Mouse (Mus musculus): Measurements from ENCODE around the gene Samsn1.

Gene Samsn1

GRCm38 (mm10) chr16:76022181-76022580 is at the start of gene Samsn1:
Gene Samsn1, minus strand, starts transcription at chr16:76022281.
- DNase-seq (ENCODE audit: low read depth) = no peak

GRCm38 (mm10) chr16:76066082-76066635 is 44.1 kb upstream of the Samsn1 start:
- no peak for DNase-seq (ENCODE audit: low read depth)

- DNase-seq (ENCODE audit: low read depth) = no peak
Measured at GRCm38 (mm10) chr16:76054976-76055375, 32.9 kb upstream of the Samsn1 start.

- DNase-seq (ENCODE audit: low read depth) = no peak
Measured at GRCm38 (mm10) chr16:76054079-76054478, 32.0 kb upstream of the Samsn1 start.

- DNase-seq (ENCODE audit: low read depth) = no peak
Measured at GRCm38 (mm10) chr16:76053537-76053936, 31.5 kb upstream of the Samsn1 start.

- no peak for DNase-seq (ENCODE audit: low read depth)
Measured at GRCm38 (mm10) chr16:76047066-76047465, 25.0 kb upstream of the Samsn1 start.

GRCm38 (mm10) chr16:76040319-76040945 is 18.4 kb upstream of the Samsn1 start:
- DNase-seq (ENCODE audit: low read depth) = peak; percentile 5

GRCm38 (mm10) chr16:76019164-76019563 is 2.9 kb downstream of the Samsn1 start:
- DNase-seq (ENCODE audit: low read depth) = no peak

- no peak for DNase-seq (ENCODE audit: low read depth)
Measured at GRCm38 (mm10) chr16:76003812-76004389, 18.2 kb downstream of the Samsn1 start.

GRCm38 (mm10) chr16:76002870-76003572 is 19.1 kb downstream of the Samsn1 start:
- DNase-seq (ENCODE audit: low read depth) = no peak

GRCm38 (mm10) chr16:76002287-76002686 is 19.8 kb downstream of the Samsn1 start:
- peak; percentile 59 for DNase-seq (ENCODE audit: low read depth)

GRCm38 (mm10) chr16:76001788-76002187 is 20.3 kb downstream of the Samsn1 start:
- DNase-seq (ENCODE audit: low read depth) = no peak

GRCm38 (mm10) chr16:76000127-76000526 is 22.0 kb downstream of the Samsn1 start:
- DNase-seq (ENCODE audit: low read depth) = no peak

- no peak for DNase-seq (ENCODE audit: low read depth)
Measured at GRCm38 (mm10) chr16:75990173-75990572, 31.9 kb downstream of the Samsn1 start.

GRCm38 (mm10) chr16:75983831-75984230 is 38.2 kb downstream of the Samsn1 start:
- DNase-seq (ENCODE audit: low read depth) = no peak

GRCm38 (mm10) chr16:75979381-75979780 is 42.7 kb downstream of the Samsn1 start:
- DNase-seq (ENCODE audit: low read depth) = no peak

- DNase-seq (ENCODE audit: low read depth) = no peak
Measured at GRCm38 (mm10) chr16:75977798-75978197, 44.3 kb downstream of the Samsn1 start.

- DNase-seq (ENCODE audit: low read depth) = no peak
Measured at GRCm38 (mm10) chr16:75975682-75976332, 46.3 kb downstream of the Samsn1 start.

GRCm38 (mm10) chr16:75970266-75970998 is 51.6 kb downstream of the Samsn1 start:
- no peak for DNase-seq (ENCODE audit: low read depth)

GRCm38 (mm10) chr16:75962021-75962420 is 60.1 kb downstream of the Samsn1 start:
- no peak for DNase-seq (ENCODE audit: low read depth)

- no peak for DNase-seq (ENCODE audit: low read depth)
Measured at GRCm38 (mm10) chr16:75961487-75961886, 60.6 kb downstream of the Samsn1 start.

- DNase-seq (ENCODE audit: low read depth) = no peak
Measured at GRCm38 (mm10) chr16:75961036-75961435, 61.0 kb downstream of the Samsn1 start.

Data from c-Kit-positive CD71-positive TER-119-negative erythroid progenitor cells, embryonic 14.5 days (primary cell).